16 mouse cellular contexts compared by ENCODE assay signal in the genomic region with DNA sequence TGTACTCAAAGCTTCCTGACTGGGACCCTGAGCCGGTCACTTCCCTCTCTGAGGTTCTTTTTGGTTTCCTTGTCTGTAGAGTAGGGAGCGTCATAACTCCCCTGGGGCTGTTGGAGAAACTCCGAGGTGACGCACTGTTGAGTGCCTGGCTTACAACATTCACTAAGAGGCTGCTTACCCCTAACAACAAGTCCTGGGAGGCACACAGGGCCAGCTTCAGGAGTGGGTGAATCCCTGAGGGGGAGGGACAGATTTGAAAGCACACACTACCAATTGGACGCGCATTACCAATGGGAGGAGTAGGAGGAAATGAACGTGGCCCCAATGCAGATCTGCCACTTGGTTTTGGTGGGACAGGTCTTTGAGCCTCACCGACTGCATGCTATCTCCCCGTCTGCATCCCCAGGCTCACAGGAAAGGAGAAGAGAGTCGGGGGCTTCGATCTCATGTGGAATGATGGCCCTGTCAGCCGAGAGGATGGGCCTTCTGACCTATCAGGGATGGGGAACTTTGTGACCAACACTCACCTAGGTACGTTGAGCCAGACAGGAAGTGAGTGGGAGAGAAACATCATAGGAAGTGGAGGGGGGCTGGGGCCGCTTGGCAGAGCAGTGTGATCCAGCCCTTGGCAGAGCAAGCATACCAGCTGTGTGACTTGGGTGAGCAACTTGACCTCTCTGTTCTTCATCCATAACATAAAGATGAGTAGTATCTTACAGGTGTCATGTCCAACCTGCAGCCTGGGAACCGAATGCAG. TPM values are rescaled to one million over a fixed set of nuclear protein-coding genes. Genes with fewer than 3 reads are reported as not detected.
DNase-seq lines count a peak whose midpoint lies in the region; ATAC-seq lines count a peak whose summit lies in the region.
"Had no signal": no experiment of that assay in that cellular context is flagged by ENCODE, and none has a peak within 500 bp of the region (broad histone marks: within the 10 kb centered on the region; RNA-seq: fewer than 3 reads in every experiment).

No protein-coding gene starts in this region.

- peak; percentile 78 for ATAC-seq in megakaryocyte progenitor cell, adult 5-6 weeks (replicated peaks; ENCODE audit: poor library complexity)

- DNase-seq in CD4-positive helper T cell, adult 2 months (ENCODE audit: low read depth, low spot score), result peak; percentile 52
- peak; percentile 28 for DNase-seq in c-Kit-positive CD71-negative TER-119-negative erythroid progenitor cells, embryonic 14.5 days (ENCODE audit: low read depth)
- peak; percentile 21 for DNase-seq in thymus, postnatal 25 days
- no peak for DNase-seq in lung, postnatal 14 days
- DNase-seq in kidney, postnatal 25 days, result no peak
- no peak for DNase-seq in left cerebral cortex, adult 11 months (ENCODE audit: low spot score)
- DNase-seq: adrenal gland, postnatal 36 days; cerebellum, adult 2 months; heart, adult 18-20 months; kidney, adult 9 months; kidney, postnatal 4 days; lung, postnatal 10 days; right cerebral cortex, postnatal 4 days had no signal

RNA-seq across cellular contexts. Expression of gene Pdrg1, which starts 12.6 kb away (rescaled TPM):
- total RNA-seq in megakaryocyte progenitor cell, adult 5-6 weeks (2015), result 59.1 and 59.5 TPM in 2 replicates
- total RNA-seq in megakaryocyte progenitor cell, adult 5-6 weeks (2017), result 178 and 193 TPM in 2 replicates

RNA-seq across cellular contexts. Expression of gene Xkr7, which starts 29.0 kb away (rescaled TPM):
- not detected in 2 replicates for total RNA-seq in megakaryocyte progenitor cell, adult 5-6 weeks (2015)
- not detected in 2 replicates for total RNA-seq in megakaryocyte progenitor cell, adult 5-6 weeks (2017)
- total RNA-seq: gastrocnemius, adult 8-10 months; heart, adult 18-20 months; MEL had no signal

RNA-seq across cellular contexts. Expression of gene Ttll9, which starts 40.4 kb away (rescaled TPM):
- total RNA-seq in megakaryocyte progenitor cell, adult 5-6 weeks (2015), result 1.8 and 2.1 TPM in 2 replicates
- total RNA-seq in megakaryocyte progenitor cell, adult 5-6 weeks (2017), result 1.6 TPM in 2 replicates
- total RNA-seq: gastrocnemius, adult 8-10 months; heart, adult 18-20 months had no signal

RNA-seq across cellular contexts. Expression of gene Dusp15, which starts 51.2 kb away (rescaled TPM):
- not detected in 2 replicates for total RNA-seq in megakaryocyte progenitor cell, adult 5-6 weeks (2015)
- total RNA-seq in megakaryocyte progenitor cell, adult 5-6 weeks (2017), result not detected in 2 replicates
- total RNA-seq: heart, adult 18-20 months; MEL had no signal

Comparison
In these comparisons a context has a peak if more than half of its experiments do, and no peak if none do; other contexts are left out.
1. DNase-seq: peak in CD4-positive helper T cell, adult 2 months (single experiment), c-Kit-positive CD71-negative TER-119-negative erythroid progenitor cells, embryonic 14.5 days (single experiment) and thymus, postnatal 25 days (single experiment); none in lung, postnatal 14 days (single experiment), kidney, postnatal 25 days (0 of 2) and left cerebral cortex, adult 11 months (single experiment).